Mouse (Mus musculus) testis, adult 2 months (tissue): ENCODE measurements around the gene Myadml2.

Experiments
- CTCF ChIP-seq: fragments of 200-500 bp; IDR thresholded peaks from 2 replicates; pipeline ENCODE4 v1.5.1; 2012; ENCODE audit warnings: low read depth, mild to moderate bottlenecking, inconsistent platforms, low read length, moderate library complexity; ENCODE audit not compliant: control insufficient read depth, insufficient read depth, insufficient replicate concordance
- POLR2A ChIP-seq: fragments of 200-500 bp; IDR thresholded peaks from 2 replicates; pipeline ENCODE4 v1.6.1; 2012; ENCODE audit warnings: low read depth, mild to moderate bottlenecking, inconsistent platforms, low read length, moderate library complexity; ENCODE audit not compliant: control insufficient read depth

DNA sequence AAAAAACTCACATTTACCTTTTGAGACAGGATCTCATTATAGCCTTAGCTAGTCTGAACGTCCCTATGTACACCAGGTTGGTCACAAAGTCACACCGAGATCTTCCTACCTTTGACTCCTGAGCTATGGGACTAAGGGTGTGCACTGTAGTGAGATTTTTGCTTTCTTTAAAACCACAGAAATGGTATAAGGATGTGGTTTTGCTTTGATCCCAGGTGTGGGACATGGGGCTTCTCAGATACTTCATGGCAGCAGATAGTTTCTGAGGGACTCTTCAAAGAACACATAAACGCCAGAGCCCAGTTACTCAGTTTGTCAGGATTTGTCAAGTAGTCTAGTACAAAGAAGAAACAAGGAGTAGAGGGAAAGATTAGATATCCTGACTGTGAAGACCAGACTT, 47.2 kb downstream of the Myadml2 start:
- no peak for TF ChIP-seq POLR2A
- TF ChIP-seq CTCF = no peak
